Comparison of ENCODE assay signal across 28 mouse cellular contexts in genomic region chr15:84136473-84137415, GRCm38 (mm10). TPM values are rescaled to one million over a fixed set of nuclear protein-coding genes. Genes with fewer than 3 reads are reported as not detected.
A peak's percentile ranks its signal among the peaks of the same experiment; 100 is the strongest.
DNase-seq lines count a peak whose midpoint lies in the region; ATAC-seq lines count a peak whose summit lies in the region.
"Had no signal": no experiment of that assay in that cellular context is flagged by ENCODE, and none has a peak within 500 bp of the region (broad histone marks: within the 10 kb centered on the region; RNA-seq: fewer than 3 reads in every experiment).

No protein-coding gene starts in this region.

- H3K4me3 ChIP-seq in hindbrain, embryonic 11.5 days (ENCODE audit: low read depth, low read length), result no peak overlapping the region
- H3K4me3 ChIP-seq in hindbrain, embryonic 12.5 days, result no peak overlapping the region
- H3K4me3 ChIP-seq: embryonic facial prominence, embryonic 12.5 days; erythroblast, embryonic 14.5 days; heart, embryonic 12.5 days; kidney, embryonic 15.5 days; liver, embryonic 15.5 days had no signal

- WGBS in hindbrain, embryonic 11.5 days, result 22% methylated on average over 12 of the region's 12 CpGs
- 21% methylated on average over 12 of the region's 12 CpGs for WGBS in hindbrain, embryonic 12.5 days

- H3K27me3 ChIP-seq in hindbrain, embryonic 11.5 days (ENCODE audit: control insufficient read depth, insufficient read depth, low read length), result no peaks in the 10 kb centered on the region
- no peaks in the 10 kb centered on the region for H3K27me3 ChIP-seq in hindbrain, embryonic 12.5 days
- H3K27me3 ChIP-seq: embryonic facial prominence, embryonic 12.5 days; heart, embryonic 12.5 days; kidney, embryonic 15.5 days; liver, embryonic 15.5 days had no signal

- no peak for ATAC-seq in hindbrain, embryonic 11.5 days (ENCODE audit: low FRiP score)
- ATAC-seq in hindbrain, embryonic 12.5 days (ENCODE audit: low FRiP score), result no peak
- no peak for ATAC-seq in granulocyte monocyte progenitor cell, adult 5-6 weeks (replicated peaks; ENCODE audit: poor library complexity, severe bottlenecking)
- ATAC-seq: activated CD4-positive, CD25-positive, alpha-beta regulatory T cell, adult 4 months; forebrain, postnatal 0 days; hindbrain, postnatal 0 days; intestine, postnatal 0 days had no signal

- no peaks in the 10 kb centered on the region for H3K36me3 ChIP-seq in hindbrain, embryonic 11.5 days (ENCODE audit: control insufficient read depth, insufficient read depth, low read length)
- no peaks in the 10 kb centered on the region for H3K36me3 ChIP-seq in hindbrain, embryonic 12.5 days
- H3K36me3 ChIP-seq: embryonic facial prominence, embryonic 12.5 days; heart, embryonic 12.5 days; kidney, embryonic 15.5 days; liver, embryonic 15.5 days had no signal

- 0 out of 2 replicates have a peak overlapping the region, but pooled peaks have one; percentile 19 for H3K9ac ChIP-seq in hindbrain, embryonic 11.5 days (ENCODE audit: low read depth, low read length)
- no peak overlapping the region for H3K9ac ChIP-seq in hindbrain, embryonic 12.5 days
- H3K9ac ChIP-seq: embryonic facial prominence, embryonic 12.5 days; forebrain, postnatal 0 days; heart, embryonic 12.5 days; kidney, embryonic 15.5 days; liver, embryonic 15.5 days had no signal

- peak; percentile 41 for DNase-seq in hindbrain, embryonic 11.5 days (ENCODE audit: low spot score)
- peak; percentile 46 for DNase-seq in ES-CJ7 (ENCODE audit: low read depth, low spot score)
- DNase-seq in embryo, embryonic 10 days (ENCODE audit: low spot score), result peak; percentile 48
- peak; percentile 33 for DNase-seq in mesoderm, embryonic 11.5 days (ENCODE audit: low read depth, low spot score)
- no peak for DNase-seq in heart, adult 18-20 months
- DNase-seq: adrenal gland, postnatal 10 days; cerebellum, postnatal 14 days; forebrain, postnatal 0 days; heart, postnatal 14 days; thymus, postnatal 36 days had no signal

- 0 out of 2 replicates have a peak, but pooled peaks cover 2% of the 10 kb centered on the region for H3K4me1 ChIP-seq in hindbrain, embryonic 11.5 days (replicated peaks; ENCODE audit: control insufficient read depth, insufficient read depth, low read length)
- peaks cover 16% of the 10 kb centered on the region for H3K4me1 ChIP-seq in hindbrain, embryonic 12.5 days
- H3K4me1 ChIP-seq: kidney, embryonic 15.5 days; liver, embryonic 15.5 days had no signal

- peak overlapping the region; percentile 51 for H3K27ac ChIP-seq in hindbrain, embryonic 11.5 days (ENCODE audit: low read depth, low read length)
- H3K27ac ChIP-seq in hindbrain, embryonic 12.5 days, result no peak overlapping the region
- H3K27ac ChIP-seq: embryonic facial prominence, embryonic 12.5 days; hindbrain, postnatal 0 days; kidney, embryonic 15.5 days; liver, embryonic 15.5 days; macrophage had no signal

- H3K9me3 ChIP-seq in hindbrain, embryonic 11.5 days (ENCODE audit: control insufficient read depth, low read length), result no peaks in the 10 kb centered on the region
- H3K9me3 ChIP-seq in hindbrain, embryonic 12.5 days (replicated peaks), result no peaks in the 10 kb centered on the region
- H3K9me3 ChIP-seq: embryonic facial prominence, embryonic 12.5 days; kidney, embryonic 15.5 days; liver, embryonic 15.5 days had no signal

- no peak overlapping the region for H3K4me2 ChIP-seq in hindbrain, embryonic 11.5 days (replicated peaks; ENCODE audit: low read depth, low read length)
- no peak overlapping the region for H3K4me2 ChIP-seq in hindbrain, embryonic 12.5 days (replicated peaks)
- H3K4me2 ChIP-seq: embryonic facial prominence, embryonic 12.5 days; heart, embryonic 12.5 days; kidney, embryonic 15.5 days; liver, embryonic 15.5 days had no signal

RNA-seq across cellular contexts. Expression of gene Pnpla5, which starts 13.8 kb away (rescaled TPM):
- not detected in 2 replicates for polyA plus RNA-seq in hindbrain, embryonic 11.5 days (2014; fragmentation: Nextera tagmentation; extraction: Ambion mirVana)
- polyA plus RNA-seq in hindbrain, embryonic 12.5 days (2016; fragmentation: Nextera tagmentation; extraction: Ambion mirVana), result not detected in 2 replicates
- not detected in 2 replicates for total RNA-seq in granulocyte monocyte progenitor cell, adult 5-6 weeks (2014; fragmentation: Nextera tagmentation)
- total RNA-seq in granulocyte monocyte progenitor cell, adult 5-6 weeks (2017), result not detected in 2 replicates
- total RNA-seq in heart, adult 18-20 months (2021), result not detected
- total RNA-seq: forebrain, postnatal 0 days; gastrocnemius, postnatal 4 days; heart, postnatal 14 days; hindbrain, postnatal 0 days; layer of hippocampus, postnatal 25 days; left cerebral cortex, postnatal 25 days; midbrain, postnatal 0 days had no signal
- polyA plus RNA-seq: activated CD4-positive, CD25-positive, alpha-beta regulatory T cell, adult 4 months; C2C12; embryonic facial prominence, embryonic 12.5 days; erythroblast, embryonic 14.5 days; forebrain, postnatal 0 days; heart, embryonic 12.5 days; hindbrain, postnatal 0 days; intestine, postnatal 0 days; kidney, embryonic 15.5 days; limb, embryonic 14.5 days; liver, embryonic 15.5 days; lung, embryonic 16.5 days; macrophage; midbrain, postnatal 0 days had no signal

RNA-seq across cellular contexts. Expression of gene Pnpla3, which starts 30.9 kb away (rescaled TPM):
- 0.71 and 1.4 TPM in 2 replicates for polyA plus RNA-seq in hindbrain, embryonic 11.5 days (2014; fragmentation: Nextera tagmentation; extraction: Ambion mirVana)
- 2.7 and 3.0 TPM in 2 replicates for polyA plus RNA-seq in hindbrain, embryonic 12.5 days (2016; fragmentation: Nextera tagmentation; extraction: Ambion mirVana)
- total RNA-seq in granulocyte monocyte progenitor cell, adult 5-6 weeks (2014; fragmentation: Nextera tagmentation), result not detected in 2 replicates
- total RNA-seq in granulocyte monocyte progenitor cell, adult 5-6 weeks (2017), result not detected in 2 replicates
- total RNA-seq in heart, adult 18-20 months (2021), result 1 to 10 TPM; 2.6 to 8.8 TPM
- polyA plus RNA-seq: activated CD4-positive, CD25-positive, alpha-beta regulatory T cell, adult 4 months; C2C12; erythroblast, embryonic 14.5 days; lung, embryonic 16.5 days; macrophage had no signal

RNA-seq across cellular contexts. Expression of gene Sult4a1, which starts 31.2 kb away (rescaled TPM):
- polyA plus RNA-seq in hindbrain, embryonic 11.5 days (2014; fragmentation: Nextera tagmentation; extraction: Ambion mirVana), result 8.0 and 9.2 TPM in 2 replicates
- polyA plus RNA-seq in hindbrain, embryonic 12.5 days (2016; fragmentation: Nextera tagmentation; extraction: Ambion mirVana), result 29.1 and 29.2 TPM in 2 replicates
- not detected in 2 replicates for total RNA-seq in granulocyte monocyte progenitor cell, adult 5-6 weeks (2014; fragmentation: Nextera tagmentation)
- not detected in 2 replicates for total RNA-seq in granulocyte monocyte progenitor cell, adult 5-6 weeks (2017)
- total RNA-seq in heart, adult 18-20 months (2021), result under 1 TPM in 1 of 2 experiments, not detected in 1; 0.10 TPM
- total RNA-seq: gastrocnemius, postnatal 4 days had no signal
- polyA plus RNA-seq: activated CD4-positive, CD25-positive, alpha-beta regulatory T cell, adult 4 months; C2C12; erythroblast, embryonic 14.5 days; macrophage had no signal

RNA-seq across cellular contexts. Expression of gene Samm50, which starts 55.3 kb away (rescaled TPM):
- polyA plus RNA-seq in hindbrain, embryonic 11.5 days (2014; fragmentation: Nextera tagmentation; extraction: Ambion mirVana), result 66.7 and 74.5 TPM in 2 replicates
- polyA plus RNA-seq in hindbrain, embryonic 12.5 days (2016; fragmentation: Nextera tagmentation; extraction: Ambion mirVana), result 87.8 and 94.7 TPM in 2 replicates
- total RNA-seq in granulocyte monocyte progenitor cell, adult 5-6 weeks (2014; fragmentation: Nextera tagmentation), result 51.4 and 66.9 TPM in 2 replicates
- 41.9 and 47.7 TPM in 2 replicates for total RNA-seq in granulocyte monocyte progenitor cell, adult 5-6 weeks (2017)
- total RNA-seq in heart, adult 18-20 months (2021), result 100 to 1,000 TPM; 299 to 313 TPM

Comparison
In these comparisons a context has a peak if more than half of its experiments do, and no peak if none do; other contexts are left out.
1. DNase-seq: peak in hindbrain, embryonic 11.5 days (single experiment), ES-CJ7 (single experiment), embryo, embryonic 10 days (single experiment) and mesoderm, embryonic 11.5 days (single experiment); none in heart, adult 18-20 months (0 of 2).